Mouse (Mus musculus) stomach, postnatal 0 days (tissue): ENCODE measurements around the gene Cox8a. TPM values are rescaled to one million over a fixed set of nuclear protein-coding genes. Genes with fewer than 3 reads are reported as not detected.

Source experiments
- ATAC-seq: fragments of 200-750 bp; cut with Nextera tagmentation; 2 replicates; pipeline ENCODE4 v1.8.0; 2017; ENCODE audit not compliant: low FRiP score, low TSS enrichment
- DNase-seq: peaks from one replicate; pipeline ENCODE4 v3.0.0-alpha.2; 2016; ENCODE audit warnings: low spot score
- H3K27ac ChIP-seq: fragments of 300-500 bp; sonication (generic); replicated peaks from 2 replicates; pipeline ENCODE4 v1.5.1; 2014; ENCODE audit warnings: mild to moderate bottlenecking, control low read depth
- H3K27me3 ChIP-seq: fragments of 300-500 bp; sonication (generic); 2 replicates; pipeline ENCODE4 v1.6.1; 2014; ENCODE audit warnings: low read length; ENCODE audit not compliant: control insufficient read depth, insufficient read depth
- H3K36me3 ChIP-seq: fragments of 300-500 bp; sonication (generic); 2 replicates; pipeline ENCODE4 v1.6.1; 2014; ENCODE audit warnings: low read length, mixed read lengths; ENCODE audit not compliant: control insufficient read depth, insufficient read depth
- H3K4me1 ChIP-seq: fragments of 300-500 bp; sonication (generic); replicated peaks from 2 replicates; pipeline ENCODE4 v1.6.1; 2014; ENCODE audit warnings: antibody characterized with exemption; ENCODE audit not compliant: control insufficient read depth, insufficient read depth
- H3K4me2 ChIP-seq: fragments of 300-500 bp; sonication (generic); replicated peaks from 2 replicates; pipeline ENCODE4 v1.6.1; 2014; ENCODE audit warnings: low read depth, mild to moderate bottlenecking, control low read depth, moderate library complexity
- H3K4me3 ChIP-seq: fragments of 300-500 bp; sonication (generic); 2 replicates; pipeline ENCODE4 v1.5.1; 2014; ENCODE audit warnings: low read depth, low read length, control low read depth
- H3K9ac ChIP-seq: fragments of 300-500 bp; sonication (generic); 2 replicates; pipeline ENCODE4 v1.6.1; 2014; ENCODE audit warnings: mild to moderate bottlenecking, low read length, control low read depth, mixed read lengths
- H3K9me3 ChIP-seq: fragments of 300-500 bp; sonication (generic); 2 replicates; pipeline ENCODE4 v1.6.1; 2016; ENCODE audit warnings: low read length; ENCODE audit not compliant: control insufficient read depth
- CTCF ChIP-seq: IDR thresholded peaks from 2 replicates; pipeline ENCODE4 v1.5.1; 2016; ENCODE audit warnings: antibody characterized with exemption, low read depth, mild to moderate bottlenecking, moderate library complexity
- EP300 ChIP-seq: optimal IDR thresholded peaks from 2 replicates; pipeline ENCODE3; 2016; ENCODE audit warnings: antibody characterized with exemption
- WGBS: fragments of 180-500 bp; shearing (Covaris S2); extraction: QIAGEN DNeasy Blood & Tissue Kit; methylation state at CpG from one replicate; pipeline ENCODE4 v1.1.7; 2014; 5-methylcytosine and 5-hydroxymethylcytosine counted together
- polyA plus RNA-seq: library from polyadenylated mRNA; unstranded; fragments of >200 nt; fragmentation: Nextera tagmentation; extraction: Ambion mirVana; gene quantifications from 2 replicates; pipeline ENCODE4 v1.2.1, GENCODE M21; 2015

The Cox8a gene
- polyA plus RNA-seq, 1 experiment from 2014 or later, result 1,766 TPM

GRCm38 (mm10) chr19:7180756-7181405 is 36.5 kb downstream of the Cox8a start:
- no peaks in the 10 kb centered on the region for H3K36me3 ChIP-seq
- H3K9ac ChIP-seq, result no peak overlapping the region
- no peak for ATAC-seq
- H3K27me3 ChIP-seq, result no peaks in the 10 kb centered on the region
- H3K4me3 ChIP-seq, result no peak overlapping the region
- 0 out of 2 replicates have a peak, but pooled peaks cover 3% of the 10 kb centered on the region for H3K4me1 ChIP-seq
- DNase-seq, result no peak
- TF ChIP-seq EP300 (no peak), CTCF (no peak)
- H3K27ac ChIP-seq, result no peak overlapping the region
- 93% methylated on average over 8 of the region's 8 CpGs for WGBS
- no peaks in the 10 kb centered on the region for H3K9me3 ChIP-seq
- H3K4me2 ChIP-seq, result no peak overlapping the region

- H3K27ac ChIP-seq, result 0 out of 2 replicates have a peak overlapping the region, but pooled peaks have one; percentile 24
- H3K9me3 ChIP-seq, result no peaks in the 10 kb centered on the region
- no peak overlapping the region for H3K4me3 ChIP-seq
- 0 out of 2 replicates have a peak, but pooled peaks cover 3% of the 10 kb centered on the region for H3K4me1 ChIP-seq
- H3K36me3 ChIP-seq, result no peaks in the 10 kb centered on the region
- WGBS, result 67% methylated on average over 3 of the region's 3 CpGs
- TF ChIP-seq CTCF, result no peak
- TF ChIP-seq EP300, result no peak
- H3K9ac ChIP-seq, result no peak overlapping the region
- no peak overlapping the region for H3K4me2 ChIP-seq
- H3K27me3 ChIP-seq, result no peaks in the 10 kb centered on the region
- ATAC-seq, result no peak; the same call in 1 of the 2 replicates
- DNase-seq, result no peak
These were observed 38.5 kb downstream of the Cox8a start for GRCm38 (mm10) chr19:7178841-7179452.

GRCm38 (mm10) chr19:7177804-7178511 is 39.5 kb downstream of the Cox8a start:
- ATAC-seq, result no peak
- 43% methylated on average over 13 of the region's 13 CpGs for WGBS
- Histone ChIP-seq H3K9me3 (no peaks in the 10 kb centered on the region), H3K9ac (no peak overlapping the region), H3K4me3 (no peak overlapping the region), H3K4me1 (0 out of 2 replicates have a peak, but pooled peaks cover 3% of the 10 kb centered on the region), H3K36me3 (no peaks in the 10 kb centered on the region), H3K4me2 (no peak overlapping the region), H3K27ac (peak overlapping the region; percentile 67), H3K27me3 (no peaks in the 10 kb centered on the region)
- DNase-seq, result no peak
- TF ChIP-seq CTCF (no peak), EP300 (no peak)

GRCm38 (mm10) chr19:7176041-7176696 is 41.2 kb downstream of the Cox8a start:
- Histone ChIP-seq H3K36me3 (no peaks in the 10 kb centered on the region), H3K9me3 (no peaks in the 10 kb centered on the region), H3K27ac (peak overlapping the region; percentile 45), H3K27me3 (no peaks in the 10 kb centered on the region), H3K4me2 (no peak overlapping the region), H3K4me3 (no peak overlapping the region), H3K9ac (peak overlapping the region; percentile 2; the same call in 1 of the 2 replicates), H3K4me1 (no peaks in the 10 kb centered on the region)
- WGBS, result 22% methylated on average over 11 of the region's 11 CpGs
- DNase-seq (no peak), ATAC-seq (no peak)
- no peak for TF ChIP-seq EP300
- no peak for TF ChIP-seq CTCF

GRCm38 (mm10) chr19:7172051-7172866 is 45.2 kb downstream of the Cox8a start:
- Histone ChIP-seq H3K27ac (no peak overlapping the region), H3K4me1 (no peaks in the 10 kb centered on the region), H3K9ac (no peak overlapping the region), H3K4me3 (no peak overlapping the region), H3K9me3 (no peaks in the 10 kb centered on the region), H3K36me3 (no peaks in the 10 kb centered on the region), H3K4me2 (no peak overlapping the region), H3K27me3 (no peaks in the 10 kb centered on the region)
- ATAC-seq (peak; percentile 68), DNase-seq (peak; percentile 58)
- TF ChIP-seq EP300 (no peak), CTCF (no peak)
- WGBS, result 25% methylated on average over 11 of the region's 13 CpGs
